Mouse (Mus musculus): ENCODE results near the gene 1700029H14Rik. TPM values are rescaled to one million over a fixed set of nuclear protein-coding genes. Genes with fewer than 3 reads are reported as not detected.

Gene 1700029H14Rik
- polyA plus RNA-seq, 1 experiment from 2014 or later = not detected

GRCm38 (mm10) chr8:13521392-13521791 lies 40.9 kb downstream of the 1700029H14Rik start:
- Histone ChIP-seq H3K36me3 (ENCODE audit: control insufficient read depth, insufficient read depth, low read length) (no peaks in the 10 kb centered on the region), H3K27ac (replicated peaks; ENCODE audit: low read depth, low read length) (no peak overlapping the region), H3K9me3 (ENCODE audit: control insufficient read depth, low read length) (no peaks in the 10 kb centered on the region), H3K4me3 (ENCODE audit: low read depth, low read length) (no peak overlapping the region), H3K9ac (ENCODE audit: low read length) (no peak overlapping the region), H3K4me2 (ENCODE audit: low read depth, severe bottlenecking) (no peak overlapping the region), H3K27me3 (ENCODE audit: control insufficient read depth, insufficient read depth, low read length) (no peaks in the 10 kb centered on the region), H3K4me1 (ENCODE audit: control insufficient read depth, insufficient read depth, low read length) (no peaks in the 10 kb centered on the region)
- ATAC-seq (ENCODE audit: insufficient number of reproducible peaks, low FRiP score, low TSS enrichment, low read depth) (no peak), DNase-seq (ENCODE audit: low spot score) (no peak)
- 45% methylated on average over 7 of the region's 7 CpGs for WGBS

GRCm38 (mm10) chr8:13520349-13520748 lies 41.9 kb downstream of the 1700029H14Rik start:
- Histone ChIP-seq H3K4me1 (ENCODE audit: control insufficient read depth, insufficient read depth, low read length) (no peaks in the 10 kb centered on the region), H3K4me2 (ENCODE audit: low read depth, severe bottlenecking) (no peak overlapping the region), H3K9ac (ENCODE audit: low read length) (no peak overlapping the region), H3K27ac (replicated peaks; ENCODE audit: low read depth, low read length) (no peak overlapping the region), H3K9me3 (ENCODE audit: control insufficient read depth, low read length) (no peaks in the 10 kb centered on the region), H3K27me3 (ENCODE audit: control insufficient read depth, insufficient read depth, low read length) (no peaks in the 10 kb centered on the region), H3K36me3 (ENCODE audit: control insufficient read depth, insufficient read depth, low read length) (no peaks in the 10 kb centered on the region), H3K4me3 (ENCODE audit: low read depth, low read length) (no peak overlapping the region)
- ATAC-seq (ENCODE audit: insufficient number of reproducible peaks, low FRiP score, low TSS enrichment, low read depth) = no peak
- DNase-seq (ENCODE audit: low spot score) = no peak
- WGBS = 57% methylated on average over 6 of the region's 6 CpGs

- Histone ChIP-seq H3K27me3 (ENCODE audit: control insufficient read depth, insufficient read depth, low read length) (no peaks in the 10 kb centered on the region), H3K27ac (replicated peaks; ENCODE audit: low read depth, low read length) (no peak overlapping the region), H3K9ac (ENCODE audit: low read length) (no peak overlapping the region), H3K9me3 (ENCODE audit: control insufficient read depth, low read length) (no peaks in the 10 kb centered on the region), H3K4me3 (ENCODE audit: low read depth, low read length) (no peak overlapping the region), H3K4me1 (ENCODE audit: control insufficient read depth, insufficient read depth, low read length) (no peaks in the 10 kb centered on the region), H3K36me3 (ENCODE audit: control insufficient read depth, insufficient read depth, low read length) (no peaks in the 10 kb centered on the region), H3K4me2 (ENCODE audit: low read depth, severe bottlenecking) (no peak overlapping the region)
- 84% methylated on average over 9 of the region's 9 CpGs for WGBS
- no peak for ATAC-seq (ENCODE audit: insufficient number of reproducible peaks, low FRiP score, low TSS enrichment, low read depth)
- DNase-seq (ENCODE audit: low spot score) = no peak
Measured at GRCm38 (mm10) chr8:13519503-13519902, 42.8 kb downstream of the 1700029H14Rik start.

- WGBS = 93% methylated on average over 6 of the region's 6 CpGs
- Histone ChIP-seq H3K36me3 (ENCODE audit: control insufficient read depth, insufficient read depth, low read length) (no peaks in the 10 kb centered on the region), H3K4me3 (ENCODE audit: low read depth, low read length) (no peak overlapping the region), H3K9ac (ENCODE audit: low read length) (no peak overlapping the region), H3K4me1 (ENCODE audit: control insufficient read depth, insufficient read depth, low read length) (no peaks in the 10 kb centered on the region), H3K27me3 (ENCODE audit: control insufficient read depth, insufficient read depth, low read length) (no peaks in the 10 kb centered on the region), H3K9me3 (ENCODE audit: control insufficient read depth, low read length) (no peaks in the 10 kb centered on the region), H3K4me2 (ENCODE audit: low read depth, severe bottlenecking) (no peak overlapping the region), H3K27ac (replicated peaks; ENCODE audit: low read depth, low read length) (no peak overlapping the region)
- DNase-seq (ENCODE audit: low spot score) (no peak), ATAC-seq (ENCODE audit: insufficient number of reproducible peaks, low FRiP score, low TSS enrichment, low read depth) (no peak)
Measured at GRCm38 (mm10) chr8:13517284-13517781, 44.9 kb downstream of the 1700029H14Rik start.

GRCm38 (mm10) chr8:13516728-13517127 lies 45.5 kb downstream of the 1700029H14Rik start:
- Histone ChIP-seq H3K9me3 (ENCODE audit: control insufficient read depth, low read length) (no peaks in the 10 kb centered on the region), H3K27me3 (ENCODE audit: control insufficient read depth, insufficient read depth, low read length) (no peaks in the 10 kb centered on the region), H3K27ac (replicated peaks; ENCODE audit: low read depth, low read length) (no peak overlapping the region), H3K4me3 (ENCODE audit: low read depth, low read length) (no peak overlapping the region), H3K4me1 (ENCODE audit: control insufficient read depth, insufficient read depth, low read length) (no peaks in the 10 kb centered on the region), H3K9ac (ENCODE audit: low read length) (no peak overlapping the region), H3K36me3 (ENCODE audit: control insufficient read depth, insufficient read depth, low read length) (no peaks in the 10 kb centered on the region), H3K4me2 (ENCODE audit: low read depth, severe bottlenecking) (no peak overlapping the region)
- WGBS = 86% methylated on average over 5 of the region's 5 CpGs
- DNase-seq (ENCODE audit: low spot score) (no peak), ATAC-seq (ENCODE audit: insufficient number of reproducible peaks, low FRiP score, low TSS enrichment, low read depth) (no peak)

- no peak overlapping the region for H3K9ac ChIP-seq (ENCODE audit: low read length)
- WGBS = 80% methylated on average over 7 of the region's 7 CpGs
- no peaks in the 10 kb centered on the region for H3K9me3 ChIP-seq (ENCODE audit: control insufficient read depth, low read length)
- H3K27ac ChIP-seq (replicated peaks; ENCODE audit: low read depth, low read length) = no peak overlapping the region
- H3K4me2 ChIP-seq (ENCODE audit: low read depth, severe bottlenecking) = no peak overlapping the region
- no peaks in the 10 kb centered on the region for H3K36me3 ChIP-seq (ENCODE audit: control insufficient read depth, insufficient read depth, low read length)
- H3K4me1 ChIP-seq (ENCODE audit: control insufficient read depth, insufficient read depth, low read length) = no peaks in the 10 kb centered on the region
- no peak overlapping the region for H3K4me3 ChIP-seq (ENCODE audit: low read depth, low read length)
- ATAC-seq (ENCODE audit: insufficient number of reproducible peaks, low FRiP score, low TSS enrichment, low read depth) (no peak), DNase-seq (ENCODE audit: low spot score) (no peak)
- H3K27me3 ChIP-seq (ENCODE audit: control insufficient read depth, insufficient read depth, low read length) = no peaks in the 10 kb centered on the region
Measured at GRCm38 (mm10) chr8:13516011-13516442, 46.2 kb downstream of the 1700029H14Rik start.

GRCm38 (mm10) chr8:13513556-13514370 lies 48.5 kb downstream of the 1700029H14Rik start:
- no peak overlapping the region for H3K4me2 ChIP-seq (ENCODE audit: low read depth, severe bottlenecking)
- H3K36me3 ChIP-seq (ENCODE audit: control insufficient read depth, insufficient read depth, low read length) = no peaks in the 10 kb centered on the region

GRCm38 (mm10) chr8:13512677-13513076 lies 49.6 kb downstream of the 1700029H14Rik start:
- H3K4me1 ChIP-seq (ENCODE audit: control insufficient read depth, insufficient read depth, low read length) = no peaks in the 10 kb centered on the region
- DNase-seq (ENCODE audit: low spot score) (no peak), ATAC-seq (ENCODE audit: insufficient number of reproducible peaks, low FRiP score, low TSS enrichment, low read depth) (no peak)
- H3K36me3 ChIP-seq (ENCODE audit: control insufficient read depth, insufficient read depth, low read length) = no peaks in the 10 kb centered on the region
- no peak overlapping the region for H3K4me3 ChIP-seq (ENCODE audit: low read depth, low read length)
- H3K27ac ChIP-seq (replicated peaks; ENCODE audit: low read depth, low read length) = no peak overlapping the region
- no peak overlapping the region for H3K4me2 ChIP-seq (ENCODE audit: low read depth, severe bottlenecking)
- H3K9ac ChIP-seq (ENCODE audit: low read length) = no peak overlapping the region
- WGBS = 76% methylated on average over 6 of the region's 6 CpGs
- no peaks in the 10 kb centered on the region for H3K27me3 ChIP-seq (ENCODE audit: control insufficient read depth, insufficient read depth, low read length)
- no peaks in the 10 kb centered on the region for H3K9me3 ChIP-seq (ENCODE audit: control insufficient read depth, low read length)

More at GRCm38 (mm10) chr8:13513556-13514370, 48.5 kb downstream of the 1700029H14Rik start:
- H3K27ac ChIP-seq (replicated peaks; ENCODE audit: low read depth, low read length) = no peak overlapping the region
- DNase-seq (ENCODE audit: low spot score) (no peak), ATAC-seq (ENCODE audit: insufficient number of reproducible peaks, low FRiP score, low TSS enrichment, low read depth) (no peak)
- H3K9ac ChIP-seq (ENCODE audit: low read length) = no peak overlapping the region
- H3K4me3 ChIP-seq (ENCODE audit: low read depth, low read length) = no peak overlapping the region
- no peaks in the 10 kb centered on the region for H3K9me3 ChIP-seq (ENCODE audit: control insufficient read depth, low read length)
- no peaks in the 10 kb centered on the region for H3K4me1 ChIP-seq (ENCODE audit: control insufficient read depth, insufficient read depth, low read length)
- H3K27me3 ChIP-seq (ENCODE audit: control insufficient read depth, insufficient read depth, low read length) = no peaks in the 10 kb centered on the region
- WGBS = 90% methylated on average over 5 of the region's 5 CpGs

All from limb, embryonic 11.5 days (tissue).